Mouse (Mus musculus): ENCODE measurements around the gene Bcar1. TPM values are rescaled to one million over a fixed set of nuclear protein-coding genes. Genes with fewer than 3 reads are reported as not detected.

Gene Bcar1
- polyA plus RNA-seq, 1 experiment from 2014 or later = 52.5 TPM

DNA sequence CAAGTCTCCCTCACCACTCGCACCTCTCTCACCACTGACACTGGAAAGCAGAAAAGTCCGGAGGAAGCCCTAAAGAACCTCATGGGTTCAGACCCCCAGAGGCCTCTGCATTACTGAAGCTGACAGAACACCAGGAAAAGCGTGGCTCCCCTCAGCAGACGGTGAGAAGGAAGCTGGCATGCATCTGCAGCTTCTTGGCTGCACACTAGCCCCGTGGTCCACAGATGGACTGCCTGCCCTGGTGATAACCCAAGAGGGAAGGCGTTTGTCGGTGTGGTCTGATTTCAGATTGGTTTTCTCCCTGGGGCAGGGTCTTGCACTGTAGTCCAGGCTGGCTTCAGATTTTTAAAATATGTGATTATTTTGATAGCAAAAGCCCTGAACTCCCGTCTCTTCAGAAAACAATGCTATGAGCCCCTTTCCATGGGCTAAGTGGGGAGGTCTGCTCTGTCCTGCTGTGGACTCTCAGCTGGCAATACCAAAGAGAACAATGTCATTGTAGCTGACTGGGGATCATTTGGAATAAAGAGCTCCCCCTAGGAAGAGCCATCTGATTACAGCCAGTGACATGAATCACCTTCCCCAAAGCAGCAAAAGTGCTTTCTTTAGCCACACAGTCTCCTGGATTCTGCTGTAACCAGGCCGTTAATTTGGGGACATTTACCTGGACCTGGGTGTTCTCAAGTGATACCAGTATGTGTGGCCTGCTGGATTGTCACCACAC lies 39.2 kb upstream of the Bcar1 start:
- Histone ChIP-seq H3K9me3 (ENCODE audit: control insufficient read depth, low read length) (no peaks in the 10 kb centered on the region), H3K36me3 (ENCODE audit: control insufficient read depth, insufficient read depth) (no peaks in the 10 kb centered on the region), H3K4me3 (replicated peaks; ENCODE audit: low read length) (no peak overlapping the region), H3K27me3 (replicated peaks; ENCODE audit: control insufficient read depth, insufficient read depth, low read length) (no peaks in the 10 kb centered on the region), H3K9ac (replicated peaks; ENCODE audit: low read depth, low read length) (no peak overlapping the region), H3K4me1 (replicated peaks; ENCODE audit: control insufficient read depth, insufficient read depth, low read length) (peaks cover 45% of the 10 kb centered on the region), H3K4me2 (ENCODE audit: low read length) (no peak overlapping the region), H3K27ac (ENCODE audit: low read length) (peak overlapping the region; percentile 13; the same call in 1 of the 2 replicates)
- 49% methylated on average over 9 of the region's 9 CpGs for WGBS
- no peak for ATAC-seq

DNA sequence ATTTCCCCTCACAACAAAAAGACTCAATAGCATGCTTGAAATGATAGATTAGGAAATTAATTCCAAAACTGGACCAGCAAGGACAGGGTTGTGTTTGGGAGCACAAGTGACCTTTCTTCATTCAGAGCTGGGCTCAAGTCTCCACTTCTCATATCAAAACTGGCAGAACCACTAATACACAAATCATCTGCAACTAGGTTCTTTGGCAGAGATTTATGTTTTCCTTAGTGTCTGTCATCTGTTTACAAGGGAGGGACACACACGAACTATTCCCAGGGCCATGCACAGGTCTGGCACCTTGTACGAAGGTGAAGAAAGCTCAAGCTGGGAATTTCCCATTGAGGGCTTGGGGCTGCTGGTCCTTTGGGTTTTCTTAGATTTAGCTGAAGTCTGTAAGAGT lies 38.6 kb upstream of the Bcar1 start:
- H3K4me3 ChIP-seq (replicated peaks; ENCODE audit: low read length) = no peak overlapping the region
- H3K27me3 ChIP-seq (replicated peaks; ENCODE audit: control insufficient read depth, insufficient read depth, low read length) = no peaks in the 10 kb centered on the region
- H3K36me3 ChIP-seq (ENCODE audit: control insufficient read depth, insufficient read depth) = no peaks in the 10 kb centered on the region
- ATAC-seq = no peak
- H3K4me2 ChIP-seq (ENCODE audit: low read length) = no peak overlapping the region
- H3K9ac ChIP-seq (replicated peaks; ENCODE audit: low read depth, low read length) = no peak overlapping the region
- peaks cover 40% of the 10 kb centered on the region for H3K4me1 ChIP-seq (replicated peaks; ENCODE audit: control insufficient read depth, insufficient read depth, low read length)
- no peak overlapping the region; the same call in 1 of the 2 replicates for H3K27ac ChIP-seq (ENCODE audit: low read length)
- 65% methylated on average over 2 of the region's 2 CpGs for WGBS
- H3K9me3 ChIP-seq (ENCODE audit: control insufficient read depth, low read length) = no peaks in the 10 kb centered on the region

DNA sequence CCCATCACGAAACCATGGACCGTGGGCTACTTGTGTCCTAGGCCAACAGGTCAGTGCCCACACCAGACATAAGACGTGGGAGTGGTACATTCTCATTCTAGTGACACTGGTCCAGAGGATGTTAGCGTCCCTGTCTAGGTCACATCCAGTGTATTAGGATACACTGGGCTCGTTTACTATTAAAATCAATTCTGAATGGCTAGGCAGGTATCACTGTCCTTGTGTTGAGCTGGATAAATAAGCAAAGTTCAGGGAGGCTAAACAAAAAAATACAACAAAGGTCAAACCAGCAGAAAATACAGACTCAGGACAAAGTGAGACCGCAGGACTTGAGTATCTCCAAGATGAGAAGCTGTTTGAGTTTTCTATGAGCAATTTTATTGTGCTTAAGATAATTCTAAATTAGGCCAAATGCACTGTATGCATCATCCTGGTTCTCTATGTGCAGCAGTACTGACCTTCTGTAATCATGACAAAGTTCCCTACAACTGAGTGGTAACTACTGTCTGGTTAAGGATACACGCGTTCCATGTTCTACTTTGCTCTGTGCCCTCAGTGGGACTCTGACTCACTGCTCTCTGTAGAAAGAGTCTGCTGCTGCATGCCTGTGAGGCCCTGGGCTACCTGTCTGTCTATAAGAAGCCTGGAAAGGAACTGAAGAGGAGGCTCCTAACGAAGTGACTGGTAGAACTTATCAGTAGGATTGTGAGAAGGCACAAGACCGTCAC lies 37.3 kb upstream of the Bcar1 start:
- Histone ChIP-seq H3K9ac (replicated peaks; ENCODE audit: low read depth, low read length) (no peak overlapping the region), H3K27ac (ENCODE audit: low read length) (no peak overlapping the region), H3K36me3 (ENCODE audit: control insufficient read depth, insufficient read depth) (no peaks in the 10 kb centered on the region), H3K4me1 (replicated peaks; ENCODE audit: control insufficient read depth, insufficient read depth, low read length) (peaks cover 30% of the 10 kb centered on the region), H3K27me3 (replicated peaks; ENCODE audit: control insufficient read depth, insufficient read depth, low read length) (no peaks in the 10 kb centered on the region), H3K9me3 (ENCODE audit: control insufficient read depth, low read length) (no peaks in the 10 kb centered on the region), H3K4me3 (replicated peaks; ENCODE audit: low read length) (no peak overlapping the region), H3K4me2 (ENCODE audit: low read length) (no peak overlapping the region)
- ATAC-seq = no peak
- WGBS = 84% methylated on average over 10 of the region's 10 CpGs

DNA sequence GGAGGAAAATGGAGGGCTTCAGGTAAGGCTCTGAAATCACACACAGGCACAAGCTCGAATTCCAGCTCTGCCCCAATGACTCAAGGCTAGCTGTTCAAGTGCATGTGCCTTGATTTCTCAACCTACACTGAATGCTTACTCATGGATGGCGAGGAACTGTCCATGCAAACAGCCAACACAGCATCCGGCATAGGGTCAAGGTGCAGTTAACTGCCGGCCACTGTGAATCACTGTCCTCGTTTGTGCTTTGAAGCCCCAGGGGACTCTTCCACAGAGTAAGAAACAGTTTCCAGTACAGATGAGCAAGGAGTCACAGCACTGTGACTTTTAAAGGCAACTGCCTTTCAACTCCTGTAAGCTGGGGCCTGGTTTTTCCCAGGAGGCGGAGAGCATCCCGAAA lies 36.1 kb upstream of the Bcar1 start:
- no peak overlapping the region for H3K4me3 ChIP-seq (replicated peaks; ENCODE audit: low read length)
- no peak for ATAC-seq

DNA sequence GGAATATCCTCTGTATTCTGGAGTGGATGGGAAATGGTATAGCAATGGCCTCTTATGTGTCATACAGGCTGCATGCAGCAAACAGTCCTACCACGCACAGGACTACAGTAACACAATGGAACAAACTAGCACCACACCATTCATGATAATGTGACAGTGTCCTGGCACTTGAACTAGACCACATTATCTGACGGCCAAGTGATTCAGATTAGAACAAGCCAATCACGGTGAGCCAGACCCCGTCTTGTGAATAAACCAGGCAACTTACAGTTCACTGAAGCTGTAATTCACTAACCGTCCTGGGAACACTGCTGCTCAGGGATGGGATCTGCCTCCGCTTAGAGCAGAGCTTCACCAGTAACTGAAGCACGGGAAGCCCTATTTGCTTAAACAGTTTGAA lies 35.2 kb upstream of the Bcar1 start:
- 28% methylated on average over 7 of the region's 7 CpGs for WGBS
- Histone ChIP-seq H3K9ac (replicated peaks; ENCODE audit: low read depth, low read length) (no peak overlapping the region; the same call in 1 of the 2 replicates), H3K4me3 (replicated peaks; ENCODE audit: low read length) (no peak overlapping the region), H3K27ac (ENCODE audit: low read length) (peak overlapping the region; percentile 48; the same call in 1 of the 2 replicates), H3K27me3 (replicated peaks; ENCODE audit: control insufficient read depth, insufficient read depth, low read length) (no peaks in the 10 kb centered on the region), H3K4me1 (replicated peaks; ENCODE audit: control insufficient read depth, insufficient read depth, low read length) (peaks cover 30% of the 10 kb centered on the region), H3K4me2 (ENCODE audit: low read length) (no peak overlapping the region), H3K9me3 (ENCODE audit: control insufficient read depth, low read length) (no peaks in the 10 kb centered on the region), H3K36me3 (ENCODE audit: control insufficient read depth, insufficient read depth) (no peaks in the 10 kb centered on the region)
- ATAC-seq = peak; percentile 70

More for the DNA sequence above, 36.1 kb upstream of the Bcar1 start:
- H3K9me3 ChIP-seq (ENCODE audit: control insufficient read depth, low read length) = no peaks in the 10 kb centered on the region
- WGBS = 89% methylated on average over 7 of the region's 7 CpGs
- H3K4me1 ChIP-seq (replicated peaks; ENCODE audit: control insufficient read depth, insufficient read depth, low read length) = peaks cover 30% of the 10 kb centered on the region
- no peak overlapping the region for H3K9ac ChIP-seq (replicated peaks; ENCODE audit: low read depth, low read length)
- H3K36me3 ChIP-seq (ENCODE audit: control insufficient read depth, insufficient read depth) = no peaks in the 10 kb centered on the region
- H3K4me2 ChIP-seq (ENCODE audit: low read length) = no peak overlapping the region
- no peak overlapping the region for H3K27ac ChIP-seq (ENCODE audit: low read length)
- H3K27me3 ChIP-seq (replicated peaks; ENCODE audit: control insufficient read depth, insufficient read depth, low read length) = no peaks in the 10 kb centered on the region

DNA sequence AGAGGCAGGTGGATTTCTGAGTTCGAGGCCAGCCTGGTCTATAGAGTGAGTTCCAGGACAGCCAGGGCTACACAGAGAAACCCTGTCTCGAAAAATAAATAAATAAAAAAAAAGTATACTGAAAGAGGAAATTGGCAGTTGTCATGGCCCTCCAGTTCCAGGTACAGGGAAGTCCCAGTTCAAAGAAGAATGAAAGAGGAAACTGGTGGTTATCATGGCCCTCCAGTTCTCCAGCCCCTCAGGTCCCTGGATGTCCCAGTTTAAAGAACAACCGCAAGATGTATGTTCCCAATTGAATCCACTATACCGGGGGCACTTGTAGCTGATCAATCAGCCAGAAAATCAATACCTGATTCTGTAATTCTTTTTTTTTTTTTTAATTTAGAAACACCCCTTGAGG lies 32.9 kb upstream of the Bcar1 start:
- Histone ChIP-seq H3K36me3 (ENCODE audit: control insufficient read depth, insufficient read depth) (no peaks in the 10 kb centered on the region), H3K27me3 (replicated peaks; ENCODE audit: control insufficient read depth, insufficient read depth, low read length) (no peaks in the 10 kb centered on the region), H3K4me3 (replicated peaks; ENCODE audit: low read length) (no peak overlapping the region), H3K4me1 (replicated peaks; ENCODE audit: control insufficient read depth, insufficient read depth, low read length) (peaks cover 24% of the 10 kb centered on the region), H3K27ac (ENCODE audit: low read length) (no peak overlapping the region), H3K9me3 (ENCODE audit: control insufficient read depth, low read length) (no peaks in the 10 kb centered on the region), H3K4me2 (ENCODE audit: low read length) (no peak overlapping the region), H3K9ac (replicated peaks; ENCODE audit: low read depth, low read length) (no peak overlapping the region)
- 94% methylated on average over 4 of the region's 4 CpGs for WGBS
- ATAC-seq = no peak

DNA sequence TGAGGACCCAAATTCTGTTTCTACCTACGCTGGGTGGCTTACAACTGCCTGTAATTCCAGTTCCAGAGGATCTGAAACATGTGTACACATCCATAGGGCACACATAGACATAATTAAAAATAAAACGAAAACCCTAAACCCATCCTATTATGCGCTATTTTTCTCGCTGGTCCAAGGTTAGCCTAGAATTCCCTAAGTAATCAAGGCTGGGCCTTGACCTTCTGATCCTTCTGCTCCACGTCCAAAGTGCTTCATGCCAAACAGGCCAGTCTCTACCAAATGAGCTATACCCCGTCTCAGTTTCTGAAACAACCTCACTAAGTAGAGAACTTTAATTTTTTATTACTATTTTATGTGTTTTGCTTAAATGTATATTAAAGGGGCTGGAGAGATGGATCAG lies 32.2 kb upstream of the Bcar1 start:
- H3K4me1 ChIP-seq (replicated peaks; ENCODE audit: control insufficient read depth, insufficient read depth, low read length) = peaks cover 30% of the 10 kb centered on the region
- H3K9ac ChIP-seq (replicated peaks; ENCODE audit: low read depth, low read length) = no peak overlapping the region
- ATAC-seq = no peak
- H3K36me3 ChIP-seq (ENCODE audit: control insufficient read depth, insufficient read depth) = no peaks in the 10 kb centered on the region
- H3K4me3 ChIP-seq (replicated peaks; ENCODE audit: low read length) = no peak overlapping the region
- 98% methylated on average over 6 of the region's 6 CpGs for WGBS
- no peaks in the 10 kb centered on the region for H3K27me3 ChIP-seq (replicated peaks; ENCODE audit: control insufficient read depth, insufficient read depth, low read length)
- no peaks in the 10 kb centered on the region for H3K9me3 ChIP-seq (ENCODE audit: control insufficient read depth, low read length)
- no peak overlapping the region for H3K4me2 ChIP-seq (ENCODE audit: low read length)
- H3K27ac ChIP-seq (ENCODE audit: low read length) = no peak overlapping the region

DNA sequence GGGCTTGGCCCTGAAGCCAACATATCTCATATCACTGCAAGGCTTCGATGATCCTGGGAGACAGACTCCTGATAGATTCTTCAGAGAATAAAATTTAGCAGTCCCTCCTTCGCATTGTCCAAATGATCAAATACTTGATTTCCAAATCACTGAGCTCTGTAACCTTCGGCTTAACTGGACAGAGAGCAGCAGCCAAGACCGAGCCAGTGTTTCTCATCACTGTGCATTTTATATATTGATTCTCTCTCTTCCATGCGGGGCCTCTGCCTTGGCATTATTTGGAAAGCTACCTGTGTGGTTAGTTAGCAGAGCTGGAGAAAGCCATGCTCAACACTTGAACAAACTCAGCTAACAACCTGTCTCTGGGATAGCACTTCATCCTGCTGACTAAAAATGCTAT lies 29.9 kb upstream of the Bcar1 start:
- Histone ChIP-seq H3K4me1 (replicated peaks; ENCODE audit: control insufficient read depth, insufficient read depth, low read length) (peaks cover 39% of the 10 kb centered on the region), H3K4me2 (ENCODE audit: low read length) (no peak overlapping the region), H3K27ac (ENCODE audit: low read length) (no peak overlapping the region), H3K4me3 (replicated peaks; ENCODE audit: low read length) (no peak overlapping the region), H3K36me3 (ENCODE audit: control insufficient read depth, insufficient read depth) (no peaks in the 10 kb centered on the region), H3K9ac (replicated peaks; ENCODE audit: low read depth, low read length) (no peak overlapping the region), H3K9me3 (ENCODE audit: control insufficient read depth, low read length) (no peaks in the 10 kb centered on the region), H3K27me3 (replicated peaks; ENCODE audit: control insufficient read depth, insufficient read depth, low read length) (no peaks in the 10 kb centered on the region)
- WGBS = 97% methylated on average over 5 of the region's 5 CpGs
- no peak for ATAC-seq

DNA sequence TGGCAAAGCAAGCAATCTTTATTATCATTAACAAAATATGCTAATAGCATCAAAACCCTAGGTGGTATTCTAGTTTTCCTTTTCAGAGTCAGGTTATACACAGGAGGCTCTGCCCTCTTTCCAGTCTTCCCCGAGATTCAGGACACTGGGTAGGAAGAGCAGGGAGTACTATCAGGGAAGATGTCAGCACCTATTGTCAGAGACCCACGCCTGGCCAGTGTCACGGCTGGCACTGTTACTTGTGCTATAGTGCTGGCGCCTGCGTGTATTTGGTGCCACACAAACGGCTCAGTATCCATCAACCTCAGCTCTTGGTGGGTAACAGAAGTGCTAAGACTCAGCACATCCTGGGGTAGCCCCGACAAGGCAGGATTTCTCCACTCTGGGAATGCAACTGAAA lies 29.4 kb upstream of the Bcar1 start:
- peaks cover 35% of the 10 kb centered on the region for H3K4me1 ChIP-seq (replicated peaks; ENCODE audit: control insufficient read depth, insufficient read depth, low read length)
- H3K36me3 ChIP-seq (ENCODE audit: control insufficient read depth, insufficient read depth) = no peaks in the 10 kb centered on the region
- no peaks in the 10 kb centered on the region for H3K27me3 ChIP-seq (replicated peaks; ENCODE audit: control insufficient read depth, insufficient read depth, low read length)
- no peak overlapping the region for H3K27ac ChIP-seq (ENCODE audit: low read length)
- no peak overlapping the region for H3K4me3 ChIP-seq (replicated peaks; ENCODE audit: low read length)
- 85% methylated on average over 7 of the region's 7 CpGs for WGBS
- H3K9me3 ChIP-seq (ENCODE audit: control insufficient read depth, low read length) = no peaks in the 10 kb centered on the region
- H3K9ac ChIP-seq (replicated peaks; ENCODE audit: low read depth, low read length) = no peak overlapping the region
- no peak overlapping the region for H3K4me2 ChIP-seq (ENCODE audit: low read length)
- ATAC-seq = no peak
